Mouse (Mus musculus) heart, postnatal 0 days (tissue): ENCODE measurements around the gene March7. TPM values are rescaled to one million over a fixed set of nuclear protein-coding genes. Genes with fewer than 3 reads are reported as not detected.

Source experiments
- ATAC-seq: fragments of 200-750 bp; cut with Nextera tagmentation; 2 replicates; pipeline ENCODE4 v1.8.0; 2017; ENCODE audit warnings: low read depth, moderate number of reproducible peaks, moderate library complexity; ENCODE audit not compliant: insufficient read depth
- DNase-seq: peaks from one replicate; pipeline ENCODE4 v3.0.0-alpha.2; 2016; ENCODE audit warnings: low spot score
- H3K27ac ChIP-seq: fragments of 300-500 bp; sonication (generic); 2 replicates; pipeline ENCODE4 v1.5.1; 2014; ENCODE audit warnings: low read depth, mild to moderate bottlenecking
- H3K27me3 ChIP-seq: fragments of 300-500 bp; sonication (generic); 2 replicates; pipeline ENCODE4 v1.6.1; 2014; ENCODE audit warnings: low read length, mixed read lengths; ENCODE audit not compliant: control insufficient read depth, insufficient read depth
- H3K36me3 ChIP-seq: fragments of 300-500 bp; sonication (generic); replicated peaks from 2 replicates; pipeline ENCODE4 v1.6.1; 2014; ENCODE audit warnings: low read length, mixed read lengths; ENCODE audit not compliant: control insufficient read depth, insufficient read depth
- H3K4me1 ChIP-seq: fragments of 300-500 bp; sonication (generic); 2 replicates; pipeline ENCODE4 v1.6.1; 2014; ENCODE audit warnings: antibody characterized with exemption; ENCODE audit not compliant: control insufficient read depth, insufficient read depth
- H3K4me2 ChIP-seq: fragments of 300-500 bp; sonication (generic); 2 replicates; pipeline ENCODE4 v1.6.1; 2014; ENCODE audit warnings: low read depth, mild to moderate bottlenecking, low read length, moderate library complexity
- H3K4me3 ChIP-seq: fragments of 300-500 bp; sonication (generic); 2 replicates; pipeline ENCODE4 v1.5.1; 2014; ENCODE audit warnings: low read depth, low read length
- H3K9ac ChIP-seq: fragments of 300-500 bp; sonication (generic); replicated peaks from 2 replicates; pipeline ENCODE4 v1.6.1; 2014; ENCODE audit warnings: low read depth, low read length, mixed read lengths
- H3K9me3 ChIP-seq: fragments of 300-500 bp; sonication (generic); replicated peaks from 2 replicates; pipeline ENCODE4 v1.6.1; 2016; ENCODE audit warnings: low read length; ENCODE audit not compliant: control insufficient read depth
- CTCF ChIP-seq: IDR thresholded peaks from 2 replicates; pipeline ENCODE4 v1.5.1; 2016; ENCODE audit warnings: antibody characterized with exemption, control low read depth, low read depth
- EP300 ChIP-seq: IDR thresholded peaks from 2 replicates; pipeline ENCODE4 v1.6.1; 2016; ENCODE audit warnings: antibody characterized with exemption, low read depth
- WGBS: fragments of 180-500 bp; shearing (Covaris S2); extraction: QIAGEN DNeasy Blood & Tissue Kit; methylation state at CpG from one replicate; pipeline ENCODE4 v1.1.7; 2014; 5-methylcytosine and 5-hydroxymethylcytosine counted together
- polyA plus RNA-seq: library from polyadenylated mRNA; unstranded; fragments of >200 nt; fragmentation: Nextera tagmentation; extraction: Ambion mirVana; gene quantifications from 2 replicates; pipeline ENCODE4 v1.2.1, GENCODE M21; 2015
- total RNA-seq: library from RNA; depleted of rRNA; stranded (reverse); fragments of >200 nt; gene quantifications from 2 replicates; pipeline ENCODE4 v1.2.3, GENCODE M21; 2014; ENCODE audit warnings: low replicate concordance

Gene March7
- total and polyA plus RNA-seq, 2 experiments from 2014 or later: 43.5 to 61.5 TPM

GRCm38 (mm10) chr2:60282625-60283024 is 72.9 kb downstream of the March7 start:
- Histone ChIP-seq H3K4me3 (no peak overlapping the region), H3K4me2 (no peak overlapping the region), H3K9ac (no peak overlapping the region), H3K9me3 (no peaks in the 10 kb centered on the region), H3K36me3 (no peaks in the 10 kb centered on the region), H3K4me1 (0 out of 2 replicates have a peak, but pooled peaks cover 5% of the 10 kb centered on the region), H3K27ac (no peak overlapping the region), H3K27me3 (no peaks in the 10 kb centered on the region)
- TF ChIP-seq EP300 (no peak), CTCF (no peak)
- DNase-seq (no peak), ATAC-seq (no peak)
- 70% methylated on average over 4 of the region's 4 CpGs for WGBS

GRCm38 (mm10) chr2:60283208-60283750 is 73.6 kb downstream of the March7 start:
- Histone ChIP-seq H3K27ac (0 out of 2 replicates have a peak overlapping the region, but pooled peaks have one; percentile 21), H3K4me3 (peak overlapping the region; percentile 41), H3K4me2 (peak overlapping the region; percentile 71), H3K9ac (peak overlapping the region; percentile 27), H3K9me3 (no peaks in the 10 kb centered on the region), H3K36me3 (no peaks in the 10 kb centered on the region), H3K4me1 (0 out of 2 replicates have a peak, but pooled peaks cover 5% of the 10 kb centered on the region), H3K27me3 (no peaks in the 10 kb centered on the region)
- WGBS: 37% methylated on average over 9 of the region's 9 CpGs
- DNase-seq (no peak), ATAC-seq (no peak)
- TF ChIP-seq CTCF: no peak
- no peak for TF ChIP-seq EP300

GRCm38 (mm10) chr2:60283751-60284466 is 74.2 kb downstream of the March7 start:
- 1% methylated on average over 42 of the region's 42 CpGs for WGBS
- Histone ChIP-seq H3K4me3 (peak overlapping the region; percentile 41), H3K27me3 (no peaks in the 10 kb centered on the region), H3K9ac (peak overlapping the region; percentile 27), H3K27ac (0 out of 2 replicates have a peak overlapping the region, but pooled peaks have one; percentile 21), H3K4me2 (peak overlapping the region; percentile 71), H3K36me3 (no peaks in the 10 kb centered on the region), H3K9me3 (no peaks in the 10 kb centered on the region), H3K4me1 (0 out of 2 replicates have a peak, but pooled peaks cover 5% of the 10 kb centered on the region)
- no peak for TF ChIP-seq CTCF
- no peak for TF ChIP-seq EP300
- DNase-seq (peak; percentile 49), ATAC-seq (peak; percentile 87)

- peak within 1 kb of the TSS; percentile 71 for H3K4me2 ChIP-seq
- no peaks in the 10 kb centered on the region for H3K27me3 ChIP-seq
- H3K9ac ChIP-seq: peak within 1 kb of the TSS; percentile 27
- H3K9me3 ChIP-seq: no peaks in the 10 kb centered on the region
- ATAC-seq (no peak), DNase-seq (no peak)
- TF ChIP-seq CTCF: no peak
- no peak for TF ChIP-seq EP300
- no peaks in the 10 kb centered on the region for H3K36me3 ChIP-seq
- H3K4me1 ChIP-seq: 0 out of 2 replicates have a peak, but pooled peaks cover 5% of the 10 kb centered on the region
- H3K27ac ChIP-seq: 0 out of 2 replicates have a peak within 1 kb of the TSS, but pooled peaks have one; percentile 21
- whole genome bisulfite sequencing: 40% methylated on average over 4 of the region's 4 CpGs
- peak within 1 kb of the TSS; percentile 41 for H3K4me3 ChIP-seq
Measured at GRCm38 (mm10) chr2:60284467-60284821, 74.8 kb downstream of the March7 start, which contains the start of gene Cd302. Gene Cd302, minus strand, starts transcription at chr2:60284488.

- TF ChIP-seq CTCF (no peak), EP300 (no peak)
- H3K27me3 ChIP-seq: no peaks in the 10 kb centered on the region
- H3K27ac ChIP-seq: no peak overlapping the region
- H3K36me3 ChIP-seq: no peaks in the 10 kb centered on the region
- ATAC-seq: no peak
- no peak overlapping the region for H3K9ac ChIP-seq
- H3K9me3 ChIP-seq: no peaks in the 10 kb centered on the region
- no peak overlapping the region for H3K4me3 ChIP-seq
- 0 out of 2 replicates have a peak, but pooled peaks cover 5% of the 10 kb centered on the region for H3K4me1 ChIP-seq
- WGBS: 83% methylated on average over 8 of the region's 8 CpGs
- no peak overlapping the region for H3K4me2 ChIP-seq
- no peak for DNase-seq
Measured at GRCm38 (mm10) chr2:60285107-60285617, 75.5 kb downstream of the March7 start.
